Mouse (Mus musculus) layer of hippocampus, postnatal 36 days (tissue): ENCODE measurements at regions not wholly inside any gene's neighbourhood (a gene's known extent, or its start where the extent isn't known, plus 50 kb on each side); places are given as distances from the start of the nearest gene placed in this dataset.
"Not testable (repeated sequence)": the region's sequence is repeated elsewhere in the genome, so short reads cannot be mapped to it uniquely, and the experiment has no call there.

Source experiments
- DNase-seq, 2 experiments: peaks; one replicate each; pipeline ENCODE4 v3.0.0; 2022

DNA sequence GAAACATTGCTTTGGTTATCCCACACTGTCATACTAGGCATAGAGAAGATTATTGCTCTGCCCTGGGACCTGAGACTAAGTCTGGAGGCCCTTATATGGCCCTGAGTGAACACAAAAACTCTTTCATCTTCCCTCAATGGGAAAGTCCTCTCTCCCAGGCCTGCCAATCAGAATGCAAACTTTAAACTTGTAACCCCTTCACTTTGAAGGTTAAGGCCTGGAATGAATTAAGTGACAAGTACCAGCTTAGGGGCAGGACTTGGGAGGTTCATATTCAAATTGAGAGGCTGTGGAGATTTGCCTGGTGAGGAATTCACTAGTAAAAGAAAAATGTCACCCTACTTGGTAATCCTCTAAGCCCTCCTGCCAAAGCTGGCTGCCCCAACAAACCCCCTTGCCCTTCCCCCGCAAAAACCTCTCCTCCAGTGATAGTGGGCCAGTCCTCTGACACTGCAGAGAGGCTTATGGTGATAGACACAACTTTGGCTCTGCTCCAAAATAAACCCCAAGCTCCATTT, 120.4 kb upstream of the Thpo start:
- DNase-seq, result no peak

DNA sequence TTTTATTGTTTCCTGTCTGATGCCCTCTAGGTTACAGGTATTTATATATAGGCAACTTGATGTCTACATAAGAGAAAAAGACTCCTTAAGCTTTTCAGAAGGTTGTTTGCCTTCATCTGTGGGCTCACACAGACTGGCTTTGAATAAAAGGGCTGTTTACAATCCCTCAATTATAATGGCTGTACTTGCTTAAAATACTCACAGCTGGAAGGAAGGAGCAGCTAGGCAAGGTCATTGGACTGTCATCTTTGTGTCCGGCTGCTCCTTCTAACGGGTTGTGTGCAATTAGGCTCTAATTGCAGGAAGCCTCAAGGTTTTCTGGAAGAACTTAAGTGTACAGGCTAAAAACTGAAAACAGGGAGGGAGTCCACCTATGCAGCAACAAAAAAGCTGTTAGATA, 103.8 kb upstream of the Thpo start:
- no peak for DNase-seq

DNA sequence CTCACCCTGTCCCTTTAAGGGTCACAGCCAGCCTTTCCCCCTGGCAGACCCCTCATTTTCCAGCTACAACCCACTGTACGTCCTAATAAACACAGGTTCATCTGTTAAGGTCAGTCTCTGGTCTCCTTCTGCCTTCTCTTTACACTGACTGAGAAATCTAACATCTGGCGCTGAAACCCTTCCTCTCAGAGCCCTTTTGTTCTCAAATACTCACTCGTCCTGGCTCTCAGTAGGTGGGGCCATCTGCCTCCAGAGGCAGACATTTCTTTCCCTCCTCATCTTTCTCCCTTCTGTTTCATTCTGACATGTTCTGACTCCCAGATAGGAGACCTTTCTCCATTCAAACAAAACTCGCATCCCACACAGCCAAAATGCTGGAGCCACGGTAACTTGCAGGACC, 102.6 kb upstream of the Thpo start:
- no peak for DNase-seq

DNA sequence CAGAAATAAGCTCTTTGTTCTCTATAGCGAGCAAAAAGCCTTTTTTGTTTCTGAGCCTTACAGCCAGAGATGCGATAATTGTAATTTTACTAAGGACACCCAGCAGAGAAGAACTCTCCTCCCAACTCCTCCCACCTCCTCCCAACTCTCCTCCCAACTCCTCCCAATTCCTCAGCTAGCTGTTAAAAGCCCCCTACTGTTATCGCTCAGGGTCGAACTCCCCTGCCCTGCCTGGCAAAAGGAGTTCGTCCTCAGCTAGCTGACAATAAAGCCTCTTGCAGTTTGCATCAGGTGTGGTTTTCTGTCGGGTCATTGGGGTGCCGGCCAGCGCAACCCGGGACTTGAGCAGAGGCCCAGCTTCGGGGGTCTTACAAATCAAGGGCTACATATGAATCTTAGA, 99.5 kb upstream of the Thpo start:
- not testable (repeated sequence) for DNase-seq

GRCm38 (mm10) chr16:20833301-20833700, 99.0 kb upstream of the Thpo start:
- DNase-seq, result no peak

GRCm38 (mm10) chr16:20829732-20830435, 95.6 kb upstream of the Thpo start:
- DNase-seq, result no peak

GRCm38 (mm10) chr16:20828996-20829731, 94.9 kb upstream of the Thpo start:
- no peak for DNase-seq

DNA sequence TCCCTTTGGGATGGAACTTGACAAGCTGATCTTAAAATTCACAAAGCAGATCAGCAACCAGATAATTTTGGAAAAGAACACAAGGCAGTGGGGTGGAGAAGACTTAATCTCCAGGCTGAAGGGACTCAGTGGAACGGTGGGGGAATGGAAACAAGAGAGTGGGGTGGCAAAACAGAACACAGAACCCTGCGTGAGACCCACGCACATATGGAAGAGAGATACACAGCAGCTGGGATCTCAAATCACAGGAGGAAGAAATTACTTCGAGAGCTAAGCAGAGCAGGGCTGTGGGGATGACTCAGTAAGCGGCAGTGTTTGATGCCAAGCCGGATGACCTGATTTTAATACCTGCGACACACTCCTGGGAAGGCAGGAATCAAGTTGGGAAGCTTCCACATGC, 89.9 kb upstream of the Thpo start:
- DNase-seq, result peak; percentile 67 to 73

DNA sequence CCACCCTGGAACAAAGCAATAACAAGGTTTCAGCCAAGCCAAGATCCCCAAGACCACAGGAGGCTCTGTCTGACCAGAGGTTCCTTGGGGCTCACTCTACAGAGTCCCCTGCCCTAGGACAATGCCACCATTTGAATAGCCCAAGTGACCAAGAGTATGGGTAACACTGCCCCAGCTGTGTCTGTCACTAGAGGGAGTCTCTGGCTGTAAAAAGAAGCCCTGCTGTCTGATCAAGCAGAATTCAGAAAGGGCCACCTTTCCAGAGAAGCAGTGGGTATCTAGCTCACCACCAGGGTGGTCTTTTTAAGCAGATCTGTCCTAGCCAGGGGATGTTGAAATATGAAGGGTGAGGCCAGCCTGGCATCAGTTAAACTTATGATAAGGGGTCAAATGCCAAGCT, 86.6 kb upstream of the Thpo start:
- DNase-seq, result no peak

GRCm38 (mm10) chr16:20819568-20819967, 85.3 kb upstream of the Thpo start:
- DNase-seq, result no peak

- DNase-seq, result no peak
Measured at GRCm38 (mm10) chr16:20818711-20819189, 84.4 kb upstream of the Thpo start.

DNA sequence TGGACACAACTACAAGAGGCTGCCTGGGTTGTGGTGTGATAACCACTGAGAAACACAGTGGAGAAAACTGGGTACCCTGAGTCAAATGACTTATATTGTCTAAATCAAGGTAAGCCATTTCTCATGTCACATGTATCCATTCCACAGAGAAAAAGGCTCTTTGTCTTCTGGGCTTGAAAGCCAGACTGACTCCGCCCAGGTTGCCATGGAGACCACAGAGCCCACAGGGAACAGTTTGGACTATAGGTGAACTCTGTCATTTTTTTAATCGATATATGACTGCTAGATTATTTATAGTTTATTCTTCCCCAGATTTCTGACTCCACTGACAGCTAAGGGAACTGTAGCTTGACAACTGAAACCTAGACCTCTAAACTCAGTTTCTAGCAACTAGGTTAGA, 80.7 kb upstream of the Thpo start:
- DNase-seq, result no peak

- no peak for DNase-seq
Measured at GRCm38 (mm10) chr16:20814240-20814639, 79.9 kb upstream of the Thpo start.

- DNase-seq, result not testable (repeated sequence)
Measured at GRCm38 (mm10) chr16:20812025-20812424, 77.7 kb upstream of the Thpo start.

DNA sequence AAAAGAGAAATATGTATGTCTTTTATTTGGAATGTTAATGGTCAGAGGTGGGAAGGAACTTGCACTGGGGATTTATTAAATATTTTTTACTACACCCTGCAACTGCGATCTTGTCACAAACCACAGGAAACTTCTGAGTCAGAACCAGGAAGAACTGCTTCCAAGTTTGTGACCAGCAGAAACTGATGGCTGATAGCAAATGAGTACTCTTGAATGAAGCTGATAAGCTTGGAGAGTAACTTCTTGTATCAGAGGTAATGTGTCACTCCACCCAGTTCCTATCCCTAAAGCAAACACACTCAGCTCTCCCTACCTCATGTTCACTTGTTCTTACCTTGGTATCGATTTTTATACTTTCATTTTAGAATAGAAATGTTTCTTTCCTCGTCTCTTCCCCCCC, 76.0 kb upstream of the Thpo start:
- DNase-seq, result no peak

DNA sequence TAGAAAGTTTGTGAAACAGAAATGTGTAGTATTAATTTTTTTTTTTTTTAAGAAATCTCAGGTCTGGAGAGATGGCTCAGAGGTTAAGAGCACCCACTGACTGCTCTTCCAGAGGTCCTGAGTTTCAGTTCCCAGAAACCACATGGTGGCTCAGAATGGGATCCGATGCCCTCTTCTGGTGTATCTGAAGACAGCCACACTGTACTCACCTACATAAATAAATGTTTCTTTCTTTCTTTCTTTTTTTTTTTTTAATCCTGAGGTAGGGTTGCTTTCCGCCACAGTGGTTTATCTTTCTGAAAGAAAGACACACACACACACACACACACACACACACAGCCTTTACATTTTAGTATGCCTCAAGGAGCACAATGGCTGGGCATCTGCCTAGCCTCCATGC, 74.0 kb upstream of the Thpo start:
- no peak for DNase-seq

GRCm38 (mm10) chr16:20806739-20807138, 72.4 kb upstream of the Thpo start:
- no peak for DNase-seq

DNA sequence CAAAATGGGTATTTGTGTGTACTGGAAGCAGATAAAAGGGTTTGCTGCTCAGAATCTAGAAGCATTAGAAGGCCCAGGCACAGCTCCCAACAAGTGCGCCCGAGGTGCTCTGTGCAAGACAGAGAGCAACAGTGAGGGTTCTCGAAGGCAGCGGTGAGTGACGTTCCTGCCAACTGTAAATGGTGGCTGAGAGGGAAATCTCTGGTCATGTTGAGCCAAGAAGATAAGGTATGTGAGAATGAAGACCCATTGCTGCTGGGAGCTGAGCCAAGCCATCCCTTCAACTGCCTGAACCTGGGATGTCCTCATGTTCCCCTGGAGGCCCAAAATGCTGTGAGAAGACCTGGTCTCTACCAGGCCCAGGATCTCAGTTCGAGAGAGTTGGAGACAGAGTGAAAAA, 71.5 kb upstream of the Thpo start:
- DNase-seq, result no peak

- no peak for DNase-seq
Measured at GRCm38 (mm10) chr16:20805086-20805485, 70.8 kb upstream of the Thpo start.

DNA sequence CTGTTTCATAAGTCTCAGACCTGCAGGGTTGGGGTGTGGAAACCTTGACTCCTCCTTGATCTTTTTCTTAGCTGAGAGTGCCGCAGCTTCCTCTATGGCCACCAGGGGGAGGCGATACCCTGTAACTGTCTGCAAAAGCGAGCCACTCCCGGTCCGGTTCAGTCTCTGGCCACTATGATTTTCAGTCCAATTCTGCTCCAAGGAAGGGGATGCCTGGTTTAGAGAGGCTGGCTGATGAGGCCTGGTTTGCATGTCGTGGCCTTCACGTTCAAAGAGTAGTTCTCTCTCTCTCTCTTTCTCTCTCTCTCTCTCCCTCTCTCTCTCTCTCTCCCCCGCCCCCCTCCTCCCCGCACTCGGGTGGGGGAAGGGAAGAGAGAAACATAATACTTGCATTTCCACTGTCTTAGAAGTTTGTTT, 70.3 kb upstream of the Thpo start:
- DNase-seq, result peak; percentile 68 to 69

DNA sequence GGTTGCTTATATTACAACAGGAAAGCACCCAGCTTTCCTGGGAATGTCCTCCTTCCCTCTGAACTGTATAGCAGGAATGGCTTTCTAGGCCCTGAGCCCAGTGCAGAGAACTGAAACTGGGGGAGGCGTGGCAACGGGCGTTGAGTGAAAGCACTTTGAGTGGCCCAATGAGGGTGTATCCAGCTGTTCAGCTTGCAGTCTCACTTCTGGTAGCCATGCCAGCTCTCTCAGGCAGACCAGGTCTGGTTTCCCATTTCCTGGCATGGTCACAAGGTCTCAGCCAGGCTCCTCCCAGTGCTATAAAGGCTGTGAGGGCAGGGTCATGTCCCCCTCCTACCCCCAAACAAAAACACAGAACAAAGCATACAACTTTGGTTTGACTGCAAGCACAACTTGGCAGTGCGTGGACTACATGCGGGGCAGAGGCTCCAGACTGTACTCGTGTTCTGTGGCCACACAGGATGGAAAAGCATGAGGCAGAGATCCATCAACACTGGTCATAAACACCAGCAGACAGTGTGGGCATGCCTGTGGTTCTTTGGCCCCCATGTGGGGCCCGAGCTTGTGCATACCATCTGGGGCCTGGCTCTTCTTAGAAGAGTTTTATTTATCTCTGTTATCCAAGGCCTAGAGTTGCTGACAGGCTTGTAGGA, 69.1 kb upstream of the Thpo start:
- no peak for DNase-seq

GRCm38 (mm10) chr16:20802724-20803123, 68.4 kb upstream of the Thpo start:
- no peak for DNase-seq

GRCm38 (mm10) chr16:20800038-20800437, 65.7 kb upstream of the Thpo start:
- DNase-seq, result no peak
